Mouse (Mus musculus): ENCODE results near the gene Sqstm1.

Sqstm1 gene

DNA sequence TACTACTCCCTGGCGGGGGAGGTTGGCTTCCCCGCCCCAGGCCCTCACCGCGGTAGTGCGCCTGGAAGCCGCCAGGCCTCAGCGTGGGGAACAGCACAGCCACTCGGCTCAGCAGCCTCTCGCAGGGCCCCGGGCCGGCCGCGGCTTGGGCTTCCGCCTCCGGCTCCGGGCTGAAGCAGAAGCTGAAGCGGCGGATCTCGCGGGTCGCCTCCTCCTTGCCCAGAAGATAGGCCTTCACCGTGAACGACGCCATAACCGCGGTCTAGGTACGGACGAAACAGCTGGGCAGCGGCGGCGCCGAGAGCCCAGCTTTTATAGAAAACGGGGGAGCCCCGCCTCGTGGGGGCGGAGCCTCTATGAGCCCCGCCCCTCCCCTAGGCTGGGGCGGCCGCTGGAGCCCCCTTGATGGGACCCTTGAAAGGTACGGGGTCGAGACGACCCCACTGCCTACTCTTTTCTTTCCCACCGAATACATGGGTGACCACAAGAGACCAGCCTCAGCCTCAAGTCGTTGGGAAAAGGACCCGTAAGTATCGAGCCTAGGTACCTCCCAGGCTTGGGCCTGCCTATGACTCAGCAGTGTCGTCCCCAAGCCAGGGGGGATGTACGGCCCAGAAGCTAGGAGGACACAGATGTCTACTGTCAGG, at the start of gene Sqstm1, which contains the start of gene Mgat4b:
Sqstm1 (minus strand) TSS at position 323 of the 647 bp plus-strand sequence.
Mgat4b (plus strand) TSS at position 386 of the 647 bp plus-strand sequence.
- DNase-seq (ENCODE audit: low spot score in 2 of 2): peak; percentile 77 to 78

GRCm38 (mm10) chr11:50258310-50258709, 47.7 kb upstream of the Sqstm1 start:
- DNase-seq (ENCODE audit: low spot score in 2 of 2): no peak

DNA sequence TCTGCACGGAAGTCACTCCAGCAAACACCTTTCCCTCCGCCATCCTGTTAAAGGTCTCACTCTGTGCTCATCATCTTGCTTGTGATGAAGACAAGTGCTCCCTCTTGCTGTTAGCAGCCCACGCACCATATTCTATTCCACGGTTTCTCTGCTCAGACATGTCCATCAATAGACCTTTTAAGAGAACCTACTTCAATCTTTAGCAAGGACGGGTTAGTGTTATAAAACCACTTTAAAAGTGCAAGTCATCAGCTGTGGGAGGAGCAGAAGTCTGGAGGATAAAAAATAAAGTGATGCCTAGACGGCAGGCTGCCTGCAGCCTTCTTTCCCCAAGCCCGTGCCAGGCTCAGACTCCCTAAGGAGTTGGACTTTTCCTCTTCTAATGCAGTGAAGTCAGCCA, 46.0 kb upstream of the Sqstm1 start:
- no peak for DNase-seq (ENCODE audit: low spot score in 2 of 2)

- DNase-seq (ENCODE audit: low spot score in 2 of 2): peak; percentile 59 to 65
Observed at GRCm38 (mm10) chr11:50254010-50254580, 43.5 kb upstream of the Sqstm1 start.

GRCm38 (mm10) chr11:50253393-50253792, 42.8 kb upstream of the Sqstm1 start:
- no peak for DNase-seq (ENCODE audit: low spot score in 2 of 2)

- DNase-seq (ENCODE audit: low spot score in 2 of 2): no peak
Observed at GRCm38 (mm10) chr11:50252684-50253265, 42.1 kb upstream of the Sqstm1 start.

- no peak for DNase-seq (ENCODE audit: low spot score in 2 of 2)
Observed at GRCm38 (mm10) chr11:50252166-50252565, 41.5 kb upstream of the Sqstm1 start.

DNA sequence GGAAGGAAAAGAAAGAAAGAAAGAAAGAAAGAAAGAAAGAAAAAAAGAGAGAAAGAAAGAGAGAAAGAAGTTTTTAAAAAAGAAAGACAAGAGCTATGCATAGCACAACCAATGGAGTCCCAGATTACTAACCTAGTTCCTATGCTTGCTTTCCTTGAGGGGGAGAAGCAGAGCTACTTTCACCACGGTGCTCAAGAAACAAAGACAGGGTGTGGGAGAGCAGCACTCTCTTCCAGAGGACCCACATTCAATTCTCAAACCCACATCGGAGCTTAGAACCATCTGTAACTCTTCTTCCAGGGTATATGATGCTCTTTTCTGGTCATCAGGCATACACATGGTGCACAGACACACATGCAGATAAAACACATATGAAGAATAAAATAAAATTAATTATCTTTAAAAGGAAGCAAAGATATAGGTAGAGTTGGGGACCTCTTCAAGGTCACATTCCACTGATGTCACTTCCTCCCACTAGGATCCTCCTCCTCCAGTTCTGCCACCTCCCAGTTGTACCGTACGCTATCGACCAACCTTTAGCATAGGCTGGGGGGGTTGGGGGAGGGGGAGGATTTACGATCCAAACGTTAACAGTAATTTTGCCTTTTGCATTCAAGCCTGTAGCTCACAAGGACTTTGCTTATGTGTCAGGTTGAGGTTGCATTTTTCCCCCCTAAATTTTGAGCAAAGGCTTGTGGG, 38.0 kb upstream of the Sqstm1 start:
- DNase-seq (ENCODE audit: low spot score in 2 of 2): no peak

GRCm38 (mm10) chr11:50245269-50245668, 34.6 kb upstream of the Sqstm1 start:
- DNase-seq (ENCODE audit: low spot score in 2 of 2): no peak

GRCm38 (mm10) chr11:50243926-50244325, 33.3 kb upstream of the Sqstm1 start:
- no peak for DNase-seq (ENCODE audit: low spot score in 2 of 2)

GRCm38 (mm10) chr11:50240235-50240911, 29.7 kb upstream of the Sqstm1 start:
- DNase-seq (ENCODE audit: low spot score in 2 of 2): no peak

- DNase-seq (ENCODE audit: low spot score in 2 of 2): no peak
Observed at GRCm38 (mm10) chr11:50238821-50239791, 28.5 kb upstream of the Sqstm1 start.

- DNase-seq (ENCODE audit: low spot score in 2 of 2): no peak
Observed at GRCm38 (mm10) chr11:50238324-50238723, 27.7 kb upstream of the Sqstm1 start, which contains the start of gene Ltc4s. Gene Ltc4s (minus strand): TSS chr11:50238616.

- DNase-seq (ENCODE audit: low spot score in 2 of 2): no peak
Observed at GRCm38 (mm10) chr11:50236937-50237835, 26.6 kb upstream of the Sqstm1 start.

GRCm38 (mm10) chr11:50236540-50236936, 25.9 kb upstream of the Sqstm1 start:
- DNase-seq (ENCODE audit: low spot score in 2 of 2): peak; percentile 55 to 62

- DNase-seq (ENCODE audit: low spot score in 2 of 2): no peak
Observed at GRCm38 (mm10) chr11:50234606-50235005, 24.0 kb upstream of the Sqstm1 start.

DNA sequence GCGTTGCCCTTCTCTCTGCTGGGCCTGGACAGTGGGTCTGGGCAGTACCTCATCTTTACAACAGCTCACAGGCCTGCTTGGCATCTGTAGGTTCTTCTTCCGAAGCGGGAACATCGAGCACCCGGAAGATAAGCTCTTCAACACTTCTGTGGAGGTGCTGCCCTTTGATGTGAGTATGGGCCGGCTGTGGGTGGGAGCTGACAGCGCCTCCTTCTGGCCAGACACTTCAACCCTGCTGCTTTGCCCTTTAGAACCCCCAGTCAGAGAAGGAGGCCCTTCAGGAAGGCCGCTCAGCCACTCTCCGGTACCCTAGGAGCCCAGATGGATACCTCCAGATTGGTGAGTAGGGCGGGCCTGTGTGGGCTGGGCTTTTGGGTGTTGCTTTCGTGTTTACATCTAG, 23.4 kb upstream of the Sqstm1 start:
- no peak for DNase-seq (ENCODE audit: low spot score in 2 of 2)

GRCm38 (mm10) chr11:50233022-50233421, 22.4 kb upstream of the Sqstm1 start:
- no peak for DNase-seq (ENCODE audit: low spot score in 2 of 2)

- peak in 1 of 2 experiments; percentile 56 for DNase-seq (ENCODE audit: low spot score in 2 of 2)
Observed at GRCm38 (mm10) chr11:50231411-50231810, 20.8 kb upstream of the Sqstm1 start.
